Mouse (Mus musculus) midbrain, postnatal 0 days (tissue): ENCODE results near the gene Sugct. TPM values are rescaled to one million over a fixed set of nuclear protein-coding genes. Genes with fewer than 3 reads are reported as not detected.

ENCODE experiments used
- ATAC-seq: fragments of 200-750 bp; cut with Nextera tagmentation; 2 replicates; pipeline ENCODE4 v1.8.0; 2017; ENCODE audit warnings: moderate number of reproducible peaks, mild to moderate bottlenecking, moderate TSS enrichment, moderate library complexity; ENCODE audit not compliant: low FRiP score
- DNase-seq: peaks from one replicate; pipeline ENCODE4 v3.0.0-alpha.2; 2015; ENCODE audit warnings: low spot score
- H3K27ac ChIP-seq: fragments of 300-500 bp; sonication (generic); 2 replicates; pipeline ENCODE4 v1.5.1; 2014; ENCODE audit warnings: low read depth, mild to moderate bottlenecking, low read length, mixed read lengths
- H3K27me3 ChIP-seq: fragments of 300-500 bp; sonication (generic); 2 replicates; pipeline ENCODE4 v1.6.1; 2014; ENCODE audit warnings: low read length, control low read depth, mixed read lengths; ENCODE audit not compliant: insufficient read depth
- H3K36me3 ChIP-seq: fragments of 300-500 bp; sonication (generic); 2 replicates; pipeline ENCODE4 v1.6.1; 2014; ENCODE audit warnings: low read length, control low read depth, mixed read lengths; ENCODE audit not compliant: insufficient read depth
- H3K4me1 ChIP-seq: fragments of 300-500 bp; sonication (generic); 2 replicates; pipeline ENCODE4 v1.6.1; 2014; ENCODE audit warnings: mild to moderate bottlenecking, control low read depth, antibody characterized with exemption, low read length, mixed read lengths; ENCODE audit not compliant: insufficient read depth
- H3K4me2 ChIP-seq: fragments of 300-500 bp; sonication (generic); 2 replicates; pipeline ENCODE4 v1.6.1; 2014; ENCODE audit warnings: low read depth, mild to moderate bottlenecking, low read length, mixed read lengths; ENCODE audit not compliant: poor library complexity, severe bottlenecking
- H3K4me3 ChIP-seq: fragments of 300-500 bp; sonication (generic); 2 replicates; pipeline ENCODE4 v1.5.1; 2014; ENCODE audit warnings: low read depth, mild to moderate bottlenecking, low read length, moderate library complexity
- H3K9ac ChIP-seq: fragments of 300-500 bp; sonication (generic); replicated peaks from 2 replicates; pipeline ENCODE4 v1.6.1; 2014; ENCODE audit warnings: mild to moderate bottlenecking, low read length, moderate library complexity, mixed read lengths; ENCODE audit not compliant: poor library complexity, severe bottlenecking
- H3K9me3 ChIP-seq: fragments of 300-500 bp; sonication (generic); 2 replicates; pipeline ENCODE4 v1.6.1; 2016; ENCODE audit warnings: low read length, control low read depth
- CTCF ChIP-seq: IDR thresholded peaks from 2 replicates; pipeline ENCODE4 v1.5.1; 2016; ENCODE audit warnings: antibody characterized with exemption, mild to moderate bottlenecking
- WGBS: fragments of 180-500 bp; shearing (Covaris S2); extraction: QIAGEN DNeasy Blood & Tissue Kit; methylation state at CpG from one replicate; pipeline ENCODE4 v1.1.7; 2014; 5-methylcytosine and 5-hydroxymethylcytosine counted together
- polyA plus RNA-seq: library from polyadenylated mRNA; unstranded; fragments of >200 nt; fragmentation: Nextera tagmentation; extraction: Ambion mirVana; gene quantifications from 2 replicates; pipeline ENCODE4 v1.2.1, GENCODE M21; 2015
- total RNA-seq: library from RNA; depleted of rRNA; stranded (reverse); fragments of >200 nt; gene quantifications from 2 replicates; pipeline ENCODE4 v1.2.3, GENCODE M21; 2014

The Sugct gene
- total and polyA plus RNA-seq, 2 experiments from 2014 or later: 1.5 to 2.9 TPM

DNA sequence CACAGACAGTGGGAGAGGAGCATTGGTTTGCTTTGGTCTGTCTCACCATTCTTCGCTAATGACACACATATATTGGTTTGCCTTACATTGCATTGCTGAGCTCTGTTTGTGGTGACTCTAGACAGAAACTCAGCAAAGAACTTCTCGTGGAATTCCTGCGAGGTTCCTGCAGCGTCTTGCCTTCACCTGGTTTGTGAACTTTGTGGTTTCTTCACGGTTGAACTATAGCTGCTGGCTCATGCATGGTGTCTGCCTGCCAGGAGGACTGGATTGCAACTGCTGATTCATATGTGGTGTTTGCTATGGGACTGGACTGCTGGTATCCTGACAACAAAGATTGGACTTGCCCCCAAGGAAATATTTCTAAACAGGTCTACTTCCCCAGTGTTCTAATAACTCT, 91.6 kb downstream of the Sugct start:
- H3K27me3 ChIP-seq: no peaks in the 10 kb centered on the region
- no peaks in the 10 kb centered on the region for H3K36me3 ChIP-seq
- DNase-seq: no peak
- no peak overlapping the region for H3K9ac ChIP-seq
- no peaks in the 10 kb centered on the region for H3K4me1 ChIP-seq
- H3K4me3 ChIP-seq: no peak overlapping the region
- no peaks in the 10 kb centered on the region for H3K9me3 ChIP-seq
- H3K27ac ChIP-seq: no peak overlapping the region
- no peak for TF ChIP-seq CTCF
- no peak overlapping the region for H3K4me2 ChIP-seq
- ATAC-seq: no peak
- whole genome bisulfite sequencing: 92% methylated on average over 5 of the region's 5 CpGs

DNA sequence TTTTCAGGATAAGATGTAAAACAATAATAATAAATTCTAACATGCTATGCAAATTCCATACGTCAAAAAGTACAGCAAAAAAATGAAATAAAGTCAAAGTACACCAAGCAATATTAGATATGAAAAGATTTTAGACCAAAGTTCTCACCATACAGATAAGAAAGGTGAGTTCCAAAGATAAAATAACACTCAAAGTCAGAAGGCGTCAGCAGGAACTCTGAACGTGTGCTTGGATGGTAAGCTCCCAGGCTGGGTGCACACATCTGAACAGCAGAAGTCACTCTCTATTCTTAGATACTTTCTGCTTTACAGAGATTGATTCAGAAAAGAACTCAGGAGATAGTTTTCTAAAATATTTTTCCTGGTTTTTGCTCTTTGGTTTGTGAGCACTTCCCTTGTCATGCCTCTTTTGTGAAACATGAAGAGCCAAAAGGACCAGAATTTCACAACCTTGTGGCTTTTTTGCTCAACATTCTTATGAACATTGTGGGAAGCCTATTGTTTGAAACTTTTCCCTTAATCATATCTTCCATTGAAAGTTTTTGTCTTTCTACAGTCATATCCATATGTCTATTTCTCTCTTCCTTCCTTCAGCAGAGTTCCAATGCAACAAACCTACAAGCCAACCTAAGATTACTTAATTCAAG, 110.0 kb downstream of the Sugct start:
- whole genome bisulfite sequencing: 54% methylated on average over 3 of the region's 3 CpGs
- TF ChIP-seq CTCF: no peak

DNA sequence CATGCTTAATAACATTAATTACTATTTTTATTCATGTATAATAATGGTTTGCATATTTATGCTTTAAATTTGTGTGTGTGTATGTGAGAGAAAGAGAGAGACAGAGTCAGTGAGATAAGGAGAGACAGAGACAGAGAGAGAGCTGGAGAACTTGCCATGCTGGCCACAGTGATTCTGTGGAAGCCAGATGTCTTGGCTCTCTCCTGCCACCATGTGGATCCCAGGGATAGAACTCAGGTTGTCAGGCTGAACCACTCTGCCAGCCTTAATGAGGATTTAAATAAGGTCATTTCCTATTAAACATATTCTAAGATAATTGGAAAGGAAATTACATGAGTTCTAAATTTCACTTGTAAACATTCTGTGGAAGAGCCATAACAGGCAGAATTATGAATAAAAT, 110.5 kb downstream of the Sugct start:
- DNase-seq (peak; percentile 50), ATAC-seq (no peak)
- Histone ChIP-seq H3K27ac (no peak overlapping the region), H3K4me2 (no peak overlapping the region), H3K9ac (no peak overlapping the region), H3K9me3 (no peaks in the 10 kb centered on the region), H3K27me3 (no peaks in the 10 kb centered on the region), H3K4me3 (no peak overlapping the region), H3K4me1 (no peaks in the 10 kb centered on the region), H3K36me3 (no peaks in the 10 kb centered on the region)
- peak; percentile 79 for TF ChIP-seq CTCF

More for the DNA sequence above, 110.0 kb downstream of the Sugct start:
- Histone ChIP-seq H3K4me1 (no peaks in the 10 kb centered on the region), H3K4me2 (no peak overlapping the region), H3K9me3 (no peaks in the 10 kb centered on the region), H3K36me3 (no peaks in the 10 kb centered on the region), H3K4me3 (no peak overlapping the region), H3K27ac (no peak overlapping the region), H3K9ac (no peak overlapping the region), H3K27me3 (no peaks in the 10 kb centered on the region)
- DNase-seq (no peak), ATAC-seq (no peak)

DNA sequence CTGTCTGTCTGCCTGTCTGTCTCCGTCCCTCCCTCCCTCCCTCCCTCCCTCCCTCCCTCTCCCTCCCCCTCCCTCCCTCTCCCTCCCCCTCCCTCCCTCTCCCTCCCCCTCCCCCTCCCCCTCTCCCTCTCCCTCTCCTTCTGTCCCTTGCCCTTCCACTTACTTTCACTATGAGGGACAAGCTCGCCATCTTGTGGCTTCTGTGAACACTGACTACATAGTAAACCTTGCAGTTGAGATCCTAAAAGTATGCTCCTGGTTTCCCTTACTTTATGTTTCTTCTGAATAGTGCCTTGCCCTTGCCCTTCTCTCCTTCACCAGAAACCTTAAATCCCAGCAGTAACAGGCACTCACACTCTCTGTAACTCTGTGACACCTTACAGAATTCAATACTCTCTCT, 113.7 kb downstream of the Sugct start:
- Histone ChIP-seq H3K4me2 (no peak overlapping the region), H3K9me3 (no peaks in the 10 kb centered on the region), H3K27ac (no peak overlapping the region), H3K36me3 (no peaks in the 10 kb centered on the region), H3K27me3 (no peaks in the 10 kb centered on the region), H3K4me3 (no peak overlapping the region), H3K4me1 (no peaks in the 10 kb centered on the region), H3K9ac (no peak overlapping the region)
- ATAC-seq (peak; percentile 54; the same call in 1 of the 2 replicates), DNase-seq (peak; percentile 76)
- TF ChIP-seq CTCF: peak; percentile 74
- WGBS: 27% methylated on average over 2 of the region's 2 CpGs

DNA sequence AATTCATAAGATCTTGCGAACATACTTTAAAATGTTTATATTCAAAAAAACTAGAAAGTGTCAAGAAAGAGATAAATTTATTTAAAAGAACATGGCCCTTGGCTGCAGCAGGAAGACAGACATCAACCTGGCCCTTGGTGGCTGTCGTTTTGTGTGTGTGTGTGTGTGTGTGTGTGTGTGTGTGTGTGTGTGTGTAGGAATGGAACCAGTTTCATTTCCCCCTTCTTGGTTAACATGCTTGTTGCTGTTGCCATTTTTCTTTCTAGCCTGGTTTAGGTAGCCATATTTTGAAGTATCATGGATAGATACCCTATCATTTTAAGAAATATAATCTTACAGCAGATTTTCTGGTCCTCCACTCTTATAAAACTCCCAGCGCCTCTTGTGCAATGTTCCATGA, 136.0 kb downstream of the Sugct start:
- no peak for DNase-seq
- no peaks in the 10 kb centered on the region for H3K27me3 ChIP-seq
- no peak for ATAC-seq
- H3K9me3 ChIP-seq: no peaks in the 10 kb centered on the region
- WGBS: 86% methylated on average over 3 of the region's 3 CpGs
- no peaks in the 10 kb centered on the region for H3K36me3 ChIP-seq
- no peaks in the 10 kb centered on the region for H3K4me1 ChIP-seq
- no peak overlapping the region for H3K27ac ChIP-seq
- no peak overlapping the region for H3K4me3 ChIP-seq
- no peak for TF ChIP-seq CTCF
- H3K4me2 ChIP-seq: no peak overlapping the region
- no peak overlapping the region for H3K9ac ChIP-seq

DNA sequence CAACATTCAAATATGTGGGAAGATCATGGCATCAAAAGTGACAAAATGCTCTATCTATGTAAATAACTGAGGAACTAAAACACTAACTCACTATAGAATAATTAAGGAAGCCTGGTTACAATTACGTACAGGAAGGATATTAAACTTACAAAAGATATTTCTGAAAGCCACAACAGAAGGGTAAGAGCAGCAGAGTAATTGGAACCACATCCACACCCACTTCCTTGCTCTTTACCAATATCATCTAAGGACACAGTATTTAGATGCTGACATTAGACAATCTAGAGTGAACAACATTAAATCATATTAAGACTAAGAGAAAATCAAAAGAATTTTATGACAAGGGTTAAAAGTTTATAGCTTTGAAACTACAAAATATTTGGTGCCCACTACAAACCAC, 159.0 kb downstream of the Sugct start:
- H3K9me3 ChIP-seq: no peaks in the 10 kb centered on the region
- H3K4me1 ChIP-seq: no peaks in the 10 kb centered on the region
- H3K9ac ChIP-seq: no peak overlapping the region
- no peaks in the 10 kb centered on the region for H3K27me3 ChIP-seq
- TF ChIP-seq CTCF: no peak
- H3K4me2 ChIP-seq: no peak overlapping the region
- H3K27ac ChIP-seq: no peak overlapping the region
- ATAC-seq (no peak), DNase-seq (no peak)
- WGBS: 73% methylated on average over 1 of the region's 1 CpGs
- no peaks in the 10 kb centered on the region for H3K36me3 ChIP-seq
- H3K4me3 ChIP-seq: no peak overlapping the region
